Mouse (Mus musculus) forebrain, postnatal 0 days (tissue): ENCODE data around the gene Fam114a1. TPM values are rescaled to one million over a fixed set of nuclear protein-coding genes. Genes with fewer than 3 reads are reported as not detected.

Experiments used
- ATAC-seq: fragments of 200-750 bp; cut with Nextera tagmentation; 2 replicates; pipeline ENCODE4 v1.8.0; 2017; ENCODE audit warnings: mild to moderate bottlenecking, moderate library complexity
- DNase-seq: peaks from one replicate; pipeline ENCODE4 v3.0.0-alpha.2; 2015
- H3K27ac ChIP-seq: fragments of 300-500 bp; sonication (generic); 2 replicates; pipeline ENCODE4 v1.5.1; 2014; ENCODE audit warnings: low read depth, mild to moderate bottlenecking, antibody characterized with exemption, low read length, moderate library complexity, mixed read lengths
- H3K27me3 ChIP-seq: fragments of 300-500 bp; sonication (generic); 2 replicates; pipeline ENCODE4 v1.6.1; 2014; ENCODE audit warnings: mild to moderate bottlenecking, low read length, mixed read lengths; ENCODE audit not compliant: insufficient read depth
- H3K36me3 ChIP-seq: fragments of 300-500 bp; sonication (generic); 2 replicates; pipeline ENCODE4 v1.6.1; 2014; ENCODE audit warnings: mild to moderate bottlenecking, moderate library complexity; ENCODE audit not compliant: insufficient read depth
- H3K4me1 ChIP-seq: fragments of 300-500 bp; sonication (generic); 2 replicates; pipeline ENCODE4 v1.6.1; 2014; ENCODE audit warnings: antibody characterized with exemption; ENCODE audit not compliant: insufficient read depth
- H3K4me2 ChIP-seq: fragments of 300-500 bp; sonication (generic); 2 replicates; pipeline ENCODE4 v1.6.1; 2014; ENCODE audit warnings: low read depth, mild to moderate bottlenecking, moderate library complexity
- H3K4me3 ChIP-seq: fragments of 300-500 bp; sonication (generic); 2 replicates; pipeline ENCODE4 v1.5.1; 2014; ENCODE audit warnings: low read depth, low read length, mixed read lengths
- H3K9ac ChIP-seq: fragments of 300-500 bp; sonication (generic); 2 replicates; pipeline ENCODE4 v1.6.1; 2014; ENCODE audit warnings: mild to moderate bottlenecking
- H3K9me3 ChIP-seq: fragments of 300-500 bp; sonication (generic); 2 replicates; pipeline ENCODE4 v1.6.1; 2016; ENCODE audit warnings: low read length
- CTCF ChIP-seq: sonication (generic); IDR thresholded peaks from 2 replicates; pipeline ENCODE4 v1.5.1; 2016; ENCODE audit warnings: antibody characterized with exemption, control low read depth, low read depth
- WGBS: fragments of 180-500 bp; shearing (Covaris S2); extraction: QIAGEN DNeasy Blood & Tissue Kit; methylation state at CpG from one replicate; pipeline ENCODE4 v1.1.7; 2014; 5-methylcytosine and 5-hydroxymethylcytosine counted together
- polyA plus RNA-seq: library from polyadenylated mRNA; unstranded; fragments of >200 nt; fragmentation: Nextera tagmentation; extraction: Ambion mirVana; gene quantifications from 2 replicates; pipeline ENCODE4 v1.2.1, GENCODE M21; 2015
- total RNA-seq: library from RNA; depleted of rRNA; stranded (reverse); fragments of >200 nt; gene quantifications from 2 replicates; pipeline ENCODE4 v1.2.3, GENCODE M21; 2014

Fam114a1 gene
- total and polyA plus RNA-seq, 2 experiments from 2014 or later = 5.1 to 6.1 TPM

- Histone ChIP-seq H3K4me2 (no peak overlapping the region), H3K4me3 (no peak overlapping the region), H3K27me3 (no peaks in the 10 kb centered on the region), H3K9ac (no peak overlapping the region), H3K9me3 (no peaks in the 10 kb centered on the region), H3K4me1 (peaks cover 7% of the 10 kb centered on the region; the same call in 1 of the 2 replicates), H3K36me3 (no peaks in the 10 kb centered on the region), H3K27ac (peak overlapping the region; percentile 66)
- no peak for TF ChIP-seq CTCF
- WGBS = 42% methylated on average over 11 of the region's 11 CpGs
- no peak for DNase-seq
- ATAC-seq = no peak
Measured at GRCm38 (mm10) chr5:65038811-65039571, 69.1 kb downstream of the Fam114a1 start.

GRCm38 (mm10) chr5:65040463-65040862 lies 70.6 kb downstream of the Fam114a1 start:
- Histone ChIP-seq H3K36me3 (no peaks in the 10 kb centered on the region), H3K4me1 (peaks cover 7% of the 10 kb centered on the region; the same call in 1 of the 2 replicates), H3K9me3 (no peaks in the 10 kb centered on the region), H3K9ac (no peak overlapping the region), H3K4me2 (no peak overlapping the region), H3K4me3 (no peak overlapping the region), H3K27ac (no peak overlapping the region), H3K27me3 (no peaks in the 10 kb centered on the region)
- ATAC-seq = no peak
- TF ChIP-seq CTCF = 0 out of 2 replicates have a peak, but pooled peaks have one; percentile 23
- DNase-seq = no peak
- WGBS = 67% methylated on average over 5 of the region's 5 CpGs

GRCm38 (mm10) chr5:65043407-65043895 lies 73.6 kb downstream of the Fam114a1 start:
- no peak overlapping the region for H3K4me2 ChIP-seq
- H3K27me3 ChIP-seq = no peaks in the 10 kb centered on the region
- H3K27ac ChIP-seq = no peak overlapping the region
- no peak overlapping the region for H3K9ac ChIP-seq
- H3K4me1 ChIP-seq = 0 out of 2 replicates have a peak, but pooled peaks cover 4% of the 10 kb centered on the region
- DNase-seq (no peak), ATAC-seq (no peak)
- H3K4me3 ChIP-seq = no peak overlapping the region
- no peak for TF ChIP-seq CTCF
- WGBS = 55% methylated on average over 11 of the region's 11 CpGs
- no peaks in the 10 kb centered on the region for H3K9me3 ChIP-seq
- no peaks in the 10 kb centered on the region for H3K36me3 ChIP-seq

- H3K9me3 ChIP-seq = no peaks in the 10 kb centered on the region
- H3K4me2 ChIP-seq = no peak overlapping the region
- H3K9ac ChIP-seq = no peak overlapping the region; the same call in 1 of the 2 replicates
- H3K4me3 ChIP-seq = no peak overlapping the region
- peak overlapping the region; percentile 62; the same call in 1 of the 2 replicates for H3K27ac ChIP-seq
- H3K4me1 ChIP-seq = 0 out of 2 replicates have a peak, but pooled peaks cover 4% of the 10 kb centered on the region
- WGBS = 32% methylated on average over 6 of the region's 6 CpGs
- no peak for TF ChIP-seq CTCF
- no peaks in the 10 kb centered on the region for H3K27me3 ChIP-seq
- H3K36me3 ChIP-seq = no peaks in the 10 kb centered on the region
- ATAC-seq (peak; percentile 83), DNase-seq (peak; percentile 84)
Measured at GRCm38 (mm10) chr5:65045642-65046370, 75.9 kb downstream of the Fam114a1 start.

DNA sequence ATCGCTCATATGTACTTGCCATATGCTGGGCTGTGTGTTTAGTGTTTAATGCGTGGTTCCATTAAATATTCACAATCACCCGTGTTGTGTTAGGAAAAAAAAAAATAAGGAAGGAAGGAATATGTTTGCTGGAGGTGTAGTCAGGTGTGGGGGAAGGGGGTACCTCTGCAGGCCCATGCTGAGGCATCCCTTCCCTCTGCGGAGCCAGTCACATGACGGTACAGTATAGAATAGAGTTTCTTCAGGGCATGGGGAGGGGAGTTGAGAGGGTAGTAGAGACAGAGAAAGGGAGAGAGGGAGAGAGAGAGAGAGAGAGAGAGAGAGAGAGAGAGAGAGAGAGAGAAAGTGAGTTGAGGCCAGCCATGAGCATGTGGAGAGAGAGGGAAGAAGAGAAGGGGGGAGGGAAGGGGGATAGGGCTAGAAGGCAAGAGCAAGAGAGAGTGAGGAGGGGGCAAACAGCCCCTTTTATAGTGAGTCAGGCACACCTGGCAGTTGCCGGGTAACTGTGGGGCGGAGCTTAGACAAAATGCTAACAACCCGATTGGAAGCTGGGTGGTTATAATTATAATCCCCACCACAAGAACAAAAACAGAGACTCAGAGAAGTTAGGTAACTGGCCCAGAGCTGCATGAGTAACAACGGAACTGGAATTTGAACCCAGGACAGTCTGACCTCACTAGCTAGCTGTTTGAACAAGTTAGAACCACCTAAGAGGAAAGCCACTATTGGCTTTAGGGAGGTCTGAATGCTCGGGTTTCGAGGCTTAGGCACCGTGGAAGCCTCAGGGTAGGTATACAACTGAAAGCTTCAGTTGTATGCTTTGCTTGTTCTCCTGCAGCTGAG lies 76.8 kb downstream of the Fam114a1 start:
- TF ChIP-seq CTCF = no peak
- no peak for DNase-seq
- H3K9me3 ChIP-seq = no peaks in the 10 kb centered on the region
- H3K9ac ChIP-seq = no peak overlapping the region
- no peak overlapping the region for H3K27ac ChIP-seq
- H3K27me3 ChIP-seq = no peaks in the 10 kb centered on the region
- H3K4me3 ChIP-seq = no peak overlapping the region
- WGBS = 50% methylated on average over 12 of the region's 12 CpGs
- H3K4me1 ChIP-seq = 0 out of 2 replicates have a peak, but pooled peaks cover 4% of the 10 kb centered on the region
- H3K36me3 ChIP-seq = no peaks in the 10 kb centered on the region
- ATAC-seq = peak; percentile 13; the same call in 1 of the 2 replicates
- no peak overlapping the region for H3K4me2 ChIP-seq

DNA sequence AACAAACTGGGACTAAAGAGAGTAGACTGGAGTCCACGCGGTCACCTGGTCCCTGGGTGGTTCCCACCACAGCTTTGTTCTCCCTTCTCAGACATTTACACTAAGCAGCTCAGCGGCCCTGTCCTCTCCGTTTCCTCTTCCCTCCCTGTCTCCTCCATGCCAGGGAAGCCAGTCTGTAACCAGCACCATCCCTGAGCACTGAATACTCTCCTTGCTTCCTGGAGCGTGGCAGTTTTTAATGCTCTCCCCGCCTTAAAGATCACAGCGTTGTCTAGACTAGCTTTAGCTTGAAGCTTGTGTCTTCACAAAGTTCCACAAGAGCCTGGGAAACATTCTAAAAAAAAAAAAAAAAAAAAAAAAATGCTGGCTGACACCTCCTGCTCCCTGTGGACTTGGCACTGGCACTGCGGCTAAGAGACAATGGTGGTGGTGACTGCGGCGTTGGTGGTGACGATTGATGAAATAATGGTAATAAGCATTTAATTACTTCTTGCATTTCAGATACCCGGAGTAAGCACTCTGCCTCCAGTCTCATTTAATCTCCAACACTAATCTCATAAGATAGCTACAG lies 77.5 kb downstream of the Fam114a1 start:
- no peak overlapping the region for H3K9ac ChIP-seq
- DNase-seq (no peak), ATAC-seq (no peak; the same call in 1 of the 2 replicates)
- H3K4me1 ChIP-seq = 0 out of 2 replicates have a peak, but pooled peaks cover 4% of the 10 kb centered on the region
- 31% methylated on average over 12 of the region's 12 CpGs for WGBS
- H3K27ac ChIP-seq = no peak overlapping the region
- no peak overlapping the region for H3K4me3 ChIP-seq
- H3K36me3 ChIP-seq = no peaks in the 10 kb centered on the region
- H3K9me3 ChIP-seq = no peaks in the 10 kb centered on the region
- TF ChIP-seq CTCF = no peak
- H3K27me3 ChIP-seq = no peaks in the 10 kb centered on the region
- no peak overlapping the region for H3K4me2 ChIP-seq
